Mouse (Mus musculus) intestine, postnatal 0 days (tissue): ENCODE results near the gene Pcyt1a. TPM values are rescaled to one million over a fixed set of nuclear protein-coding genes. Genes with fewer than 3 reads are reported as not detected.
A peak's percentile ranks its signal among the peaks of the same experiment; 100 is the strongest.
"Not testable (repeated sequence)": the region's sequence is repeated elsewhere in the genome, so short reads cannot be mapped to it uniquely, and the experiment has no call there.

Source experiments
- ATAC-seq: fragments of 200-750 bp; cut with Nextera tagmentation; 2 replicates; pipeline ENCODE4 v1.8.0; 2017; ENCODE audit warnings: mild to moderate bottlenecking, moderate TSS enrichment, moderate library complexity
- H3K27ac ChIP-seq: fragments of 300-500 bp; sonication (generic); 2 replicates; pipeline ENCODE4 v1.5.1; 2014; ENCODE audit warnings: mild to moderate bottlenecking, low read depth, low read length, moderate library complexity
- H3K27me3 ChIP-seq: fragments of 300-500 bp; sonication (generic); replicated peaks from 2 replicates; pipeline ENCODE4 v1.6.1; 2014; ENCODE audit warnings: low read length, mixed read lengths; ENCODE audit not compliant: control insufficient read depth, insufficient read depth
- H3K36me3 ChIP-seq: fragments of 300-500 bp; sonication (generic); 2 replicates; pipeline ENCODE4 v1.6.1; 2014; ENCODE audit warnings: mild to moderate bottlenecking, moderate library complexity; ENCODE audit not compliant: control insufficient read depth, insufficient read depth
- H3K4me1 ChIP-seq: fragments of 300-500 bp; sonication (generic); replicated peaks from 2 replicates; pipeline ENCODE4 v1.6.1; 2014; ENCODE audit warnings: antibody characterized with exemption, low read length, mixed read lengths; ENCODE audit not compliant: control insufficient read depth, insufficient read depth
- H3K4me2 ChIP-seq: fragments of 300-500 bp; sonication (generic); replicated peaks from 2 replicates; pipeline ENCODE4 v1.6.1; 2014; ENCODE audit warnings: low read depth, mild to moderate bottlenecking, moderate library complexity
- H3K4me3 ChIP-seq: fragments of 300-500 bp; sonication (generic); 2 replicates; pipeline ENCODE4 v1.5.1; 2014; ENCODE audit warnings: low read depth, low read length
- H3K9ac ChIP-seq: fragments of 300-500 bp; sonication (generic); 2 replicates; pipeline ENCODE4 v1.6.1; 2014; ENCODE audit warnings: mild to moderate bottlenecking, low read depth, low read length
- H3K9me3 ChIP-seq: fragments of 300-500 bp; sonication (generic); 2 replicates; pipeline ENCODE4 v1.6.1; 2016; ENCODE audit warnings: mixed run types; ENCODE audit not compliant: control insufficient read depth
- CTCF ChIP-seq: sonication (generic); IDR thresholded peaks from 2 replicates; pipeline ENCODE4 v1.5.1; 2016; ENCODE audit warnings: low read depth, mild to moderate bottlenecking, control low read depth, antibody characterized with exemption, moderate library complexity
- WGBS: fragments of 180-500 bp; shearing (Covaris S2); extraction: QIAGEN DNeasy Blood & Tissue Kit; methylation state at CpG from one replicate; pipeline ENCODE4 v1.1.7; 2014; 5-methylcytosine and 5-hydroxymethylcytosine counted together
- polyA plus RNA-seq: library from polyadenylated mRNA; unstranded; fragments of >200 nt; fragmentation: Nextera tagmentation; extraction: Ambion mirVana; gene quantifications from 2 replicates; pipeline ENCODE4 v1.2.1, GENCODE M21; 2015

The Pcyt1a gene
- polyA plus RNA-seq, 1 experiment from 2014 or later, result 114 TPM

- Histone ChIP-seq H3K36me3 (peaks cover 5% of the 10 kb centered on the region), H3K9me3 (no peaks in the 10 kb centered on the region), H3K4me1 (no peaks in the 10 kb centered on the region), H3K4me2 (no peak overlapping the region), H3K4me3 (no peak overlapping the region), H3K9ac (no peak overlapping the region), H3K27ac (no peak overlapping the region; the same call in 1 of the 2 replicates), H3K27me3 (no peaks in the 10 kb centered on the region)
- no peak for TF ChIP-seq CTCF
- 95% methylated on average over 1 of the region's 1 CpGs for WGBS
- no peak; the same call in 1 of the 2 replicates for ATAC-seq
Measured at GRCm38 (mm10) chr16:32437266-32437665, 6.5 kb downstream of the Pcyt1a start.

GRCm38 (mm10) chr16:32441432-32441831, 10.7 kb downstream of the Pcyt1a start:
- no peak for ATAC-seq
- Histone ChIP-seq H3K27me3 (no peaks in the 10 kb centered on the region), H3K27ac (peak overlapping the region; percentile 30; the same call in 1 of the 2 replicates), H3K36me3 (peaks cover 5% of the 10 kb centered on the region), H3K4me3 (no peak overlapping the region), H3K4me1 (0 out of 2 replicates have a peak, but pooled peaks cover 2% of the 10 kb centered on the region), H3K4me2 (no peak overlapping the region), H3K9me3 (no peaks in the 10 kb centered on the region), H3K9ac (no peak overlapping the region)
- 85% methylated on average over 3 of the region's 3 CpGs for WGBS
- no peak for TF ChIP-seq CTCF

- H3K4me3 ChIP-seq, H3K9ac ChIP-seq, ATAC-seq, H3K36me3 ChIP-seq, H3K4me2 ChIP-seq, H3K4me1 ChIP-seq, H3K27me3 ChIP-seq, H3K9me3 ChIP-seq: not testable (repeated sequence)
- H3K27ac ChIP-seq, result peak overlapping the region; percentile 89; the same call in 1 of the 2 replicates
- 77% methylated on average over 3 of the region's 3 CpGs for WGBS
Measured at GRCm38 (mm10) chr16:32444615-32445014, 13.9 kb downstream of the Pcyt1a start.

GRCm38 (mm10) chr16:32445558-32445957, 14.8 kb downstream of the Pcyt1a start:
- Histone ChIP-seq H3K9me3 (no peaks in the 10 kb centered on the region), H3K4me2 (0 out of 2 replicates have a peak overlapping the region, but pooled peaks have one; percentile 9), H3K36me3 (no peaks in the 10 kb centered on the region; the same call in 1 of the 2 replicates), H3K4me3 (no peak overlapping the region), H3K27ac (peak overlapping the region; percentile 89), H3K27me3 (no peaks in the 10 kb centered on the region), H3K9ac (no peak overlapping the region), H3K4me1 (peaks cover 9% of the 10 kb centered on the region; the same call in 1 of the 2 replicates)
- no peak for ATAC-seq
- TF ChIP-seq CTCF, result no peak
- 71% methylated on average over 1 of the region's 1 CpGs for WGBS

GRCm38 (mm10) chr16:32446563-32447138, 15.9 kb downstream of the Pcyt1a start:
- H3K4me1 ChIP-seq, result peaks cover 9% of the 10 kb centered on the region; the same call in 1 of the 2 replicates
- 0 out of 2 replicates have a peak overlapping the region, but pooled peaks have one; percentile 3 for H3K4me2 ChIP-seq
- H3K9me3 ChIP-seq, result no peaks in the 10 kb centered on the region
- peak overlapping the region; percentile 89 for H3K27ac ChIP-seq
- H3K27me3 ChIP-seq, result no peaks in the 10 kb centered on the region
- no peak overlapping the region for H3K9ac ChIP-seq
- H3K4me3 ChIP-seq, result no peak overlapping the region
- ATAC-seq, result peak; percentile 83
- whole genome bisulfite sequencing, result 45% methylated on average over 2 of the region's 2 CpGs
- TF ChIP-seq CTCF, result no peak
- H3K36me3 ChIP-seq, result no peaks in the 10 kb centered on the region; the same call in 1 of the 2 replicates

- H3K9me3 ChIP-seq, result no peaks in the 10 kb centered on the region
- H3K4me2 ChIP-seq, result 0 out of 2 replicates have a peak overlapping the region, but pooled peaks have one; percentile 17
- WGBS, result 45% methylated on average over 3 of the region's 3 CpGs
- H3K4me1 ChIP-seq, result peaks cover 9% of the 10 kb centered on the region; the same call in 1 of the 2 replicates
- H3K27ac ChIP-seq, result peak overlapping the region; percentile 70
- TF ChIP-seq CTCF, result no peak
- H3K9ac ChIP-seq, result no peak overlapping the region
- no peaks in the 10 kb centered on the region for H3K27me3 ChIP-seq
- H3K4me3 ChIP-seq, result no peak overlapping the region
- peaks cover 15% of the 10 kb centered on the region for H3K36me3 ChIP-seq
- no peak for ATAC-seq
Measured at GRCm38 (mm10) chr16:32449665-32450064, 18.9 kb downstream of the Pcyt1a start.
